Mouse (Mus musculus) forebrain, embryonic 16.5 days (tissue): ENCODE measurements around the gene Oprm1. TPM values are rescaled to one million over a fixed set of nuclear protein-coding genes. Genes with fewer than 3 reads are reported as not detected.
A peak's percentile ranks its signal among the peaks of the same experiment; 100 is the strongest.

ENCODE experiments used
- ATAC-seq: fragments of 200-750 bp; cut with Nextera tagmentation; 2 replicates; pipeline ENCODE4 v1.8.0; 2017; ENCODE audit warnings: mild to moderate bottlenecking, moderate library complexity
- H3K27ac ChIP-seq: fragments of 300-500 bp; sonication (generic); 2 replicates; pipeline ENCODE4 v1.5.1; 2014; ENCODE audit warnings: low read length, control low read depth
- H3K27me3 ChIP-seq: fragments of 300-500 bp; sonication (generic); replicated peaks from 2 replicates; pipeline ENCODE4 v1.6.1; 2014; ENCODE audit warnings: low read length; ENCODE audit not compliant: control insufficient read depth, insufficient read depth
- H3K36me3 ChIP-seq: fragments of 300-500 bp; sonication (generic); 2 replicates; pipeline ENCODE4 v1.6.1; 2014; ENCODE audit not compliant: control insufficient read depth, insufficient read depth
- H3K4me1 ChIP-seq: fragments of 300-500 bp; sonication (generic); replicated peaks from 2 replicates; pipeline ENCODE4 v1.6.1; 2014; ENCODE audit warnings: low read length; ENCODE audit not compliant: control insufficient read depth, insufficient read depth
- H3K4me2 ChIP-seq: fragments of 300-500 bp; sonication (generic); 2 replicates; pipeline ENCODE4 v1.6.1; 2014; ENCODE audit warnings: mild to moderate bottlenecking, low read length, control low read depth
- H3K4me3 ChIP-seq: fragments of 300-500 bp; sonication (generic); replicated peaks from 2 replicates; pipeline ENCODE4 v1.5.1; 2014; ENCODE audit warnings: mild to moderate bottlenecking, low read length, control low read depth
- H3K9ac ChIP-seq: fragments of 300-500 bp; sonication (generic); replicated peaks from 2 replicates; pipeline ENCODE4 v1.6.1; 2014; ENCODE audit warnings: low read depth, low read length, control low read depth
- H3K9me3 ChIP-seq: fragments of 300-500 bp; sonication (generic); 2 replicates; pipeline ENCODE4 v1.6.1; 2016; ENCODE audit warnings: low read length; ENCODE audit not compliant: control insufficient read depth
- WGBS: fragments of 180-500 bp; shearing (Covaris S2); extraction: QIAGEN DNeasy Blood & Tissue Kit; methylation state at CpG from one replicate; pipeline ENCODE4 v1.1.7; 2014; 5-methylcytosine and 5-hydroxymethylcytosine counted together
- polyA plus RNA-seq: library from polyadenylated mRNA; unstranded; fragments of >200 nt; fragmentation: Nextera tagmentation; extraction: Ambion mirVana; gene quantifications from 2 replicates; pipeline ENCODE4 v1.2.1, GENCODE M21; 2015

Gene Oprm1
- polyA plus RNA-seq, 1 experiment from 2014 or later: 3.3 TPM

- WGBS: 0% methylated on average over 1 of the region's 1 CpGs
- peak; percentile 23; the same call in 1 of the 2 replicates for ATAC-seq
- no peaks in the 10 kb centered on the region for H3K9me3 ChIP-seq
- no peaks in the 10 kb centered on the region for H3K36me3 ChIP-seq
- no peaks in the 10 kb centered on the region for H3K4me1 ChIP-seq
- H3K27me3 ChIP-seq: no peaks in the 10 kb centered on the region
- H3K27ac ChIP-seq: no peak overlapping the region
- H3K9ac ChIP-seq: no peak overlapping the region
- H3K4me3 ChIP-seq: no peak overlapping the region
- no peak overlapping the region for H3K4me2 ChIP-seq
These were observed 127.2 kb downstream of the Oprm1 start for GRCm38 (mm10) chr10:6885460-6885859.

DNA sequence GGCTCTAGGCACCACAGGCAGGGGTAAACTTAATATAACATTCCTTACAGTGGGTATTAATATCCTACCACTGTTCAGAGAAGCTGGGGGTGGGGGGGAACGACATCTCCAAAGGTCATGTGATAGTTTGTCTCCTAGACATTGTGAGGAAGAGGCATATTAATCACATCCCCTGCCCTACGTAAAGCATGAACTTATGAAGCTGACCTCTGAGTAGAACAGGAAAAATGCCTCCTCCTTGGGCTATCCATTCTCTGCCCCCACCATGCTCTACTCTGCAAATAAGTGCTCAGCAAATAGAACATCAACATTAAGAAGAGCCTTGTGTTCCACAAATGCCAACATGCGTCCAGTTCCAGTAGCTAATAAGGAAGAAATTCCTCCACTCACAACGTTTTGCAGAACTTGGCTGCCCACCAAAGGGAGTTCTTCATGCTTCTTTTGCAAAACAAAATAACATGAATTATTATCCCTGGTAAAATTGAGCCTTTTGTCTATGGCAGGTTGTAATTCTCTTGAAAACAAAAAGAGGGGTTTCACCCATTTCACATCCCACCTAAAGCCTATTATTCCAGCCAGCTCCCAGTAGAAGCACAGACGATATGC is 131.4 kb downstream of the Oprm1 start:
- Histone ChIP-seq H3K4me1 (no peaks in the 10 kb centered on the region), H3K4me3 (no peak overlapping the region), H3K4me2 (no peak overlapping the region), H3K27ac (no peak overlapping the region), H3K9ac (no peak overlapping the region), H3K36me3 (no peaks in the 10 kb centered on the region), H3K9me3 (no peaks in the 10 kb centered on the region), H3K27me3 (no peaks in the 10 kb centered on the region)
- WGBS: 49% methylated on average over 5 of the region's 5 CpGs
- no peak for ATAC-seq

- Histone ChIP-seq H3K4me2 (no peak overlapping the region), H3K27me3 (no peaks in the 10 kb centered on the region), H3K9me3 (no peaks in the 10 kb centered on the region), H3K4me3 (no peak overlapping the region), H3K36me3 (no peaks in the 10 kb centered on the region), H3K4me1 (no peaks in the 10 kb centered on the region), H3K9ac (no peak overlapping the region), H3K27ac (no peak overlapping the region)
- no peak for ATAC-seq
- 79% methylated on average over 5 of the region's 5 CpGs for WGBS
These were observed 132.2 kb downstream of the Oprm1 start for GRCm38 (mm10) chr10:6890348-6891009.

DNA sequence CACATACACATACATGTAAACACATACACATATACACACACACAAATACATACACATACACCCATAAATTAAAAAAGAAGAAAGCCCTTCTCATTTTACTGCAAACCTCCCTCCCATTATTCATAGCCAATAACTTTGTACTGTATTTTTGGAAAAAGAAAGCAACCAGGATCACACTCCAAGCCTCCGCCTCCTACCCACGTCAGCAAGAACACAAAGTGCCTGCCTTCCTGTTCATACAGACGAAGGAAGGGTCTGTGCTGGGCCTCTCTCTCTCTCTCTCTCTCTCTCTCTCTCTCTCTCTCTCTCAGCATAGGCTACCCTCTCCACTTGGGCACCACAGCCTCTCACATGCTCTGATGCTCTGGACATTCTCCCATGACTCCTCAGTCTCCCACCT is 137.5 kb downstream of the Oprm1 start:
- Histone ChIP-seq H3K4me3 (no peak overlapping the region), H3K4me1 (no peaks in the 10 kb centered on the region), H3K9ac (no peak overlapping the region), H3K9me3 (no peaks in the 10 kb centered on the region), H3K4me2 (no peak overlapping the region), H3K27me3 (no peaks in the 10 kb centered on the region), H3K36me3 (no peaks in the 10 kb centered on the region), H3K27ac (no peak overlapping the region)
- 69% methylated on average over 3 of the region's 3 CpGs for WGBS
- no peak for ATAC-seq

DNA sequence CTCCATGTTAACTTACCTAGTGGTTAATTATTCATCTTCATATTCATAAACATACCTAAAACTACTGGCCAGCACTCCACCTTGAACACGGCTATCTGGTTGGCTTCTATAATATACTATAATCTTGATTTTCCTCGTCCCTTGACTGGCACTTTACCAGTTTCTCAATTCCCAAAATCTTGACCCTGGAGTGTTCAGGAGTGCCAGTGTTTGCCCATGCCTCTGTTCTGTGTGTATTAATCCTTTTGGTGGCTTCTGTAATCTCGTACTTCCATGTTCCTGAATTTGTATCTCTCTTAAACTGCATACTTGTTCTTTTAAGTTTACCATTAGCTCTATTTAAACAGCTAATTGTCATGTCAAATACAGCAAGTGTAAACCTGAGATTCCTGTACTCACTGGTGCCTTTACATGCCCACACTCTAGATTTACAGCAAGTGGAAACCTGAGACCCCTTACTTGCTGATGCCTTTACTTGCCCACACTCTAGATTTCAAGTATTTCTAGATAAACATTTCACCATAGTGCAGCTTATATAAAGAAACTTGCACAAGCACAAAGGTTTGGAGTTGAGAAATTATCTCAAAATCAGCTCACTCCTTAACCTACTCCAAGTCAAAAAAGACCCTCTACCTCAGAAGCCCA is 138.5 kb downstream of the Oprm1 start:
- Histone ChIP-seq H3K27ac (no peak overlapping the region), H3K4me2 (no peak overlapping the region), H3K36me3 (no peaks in the 10 kb centered on the region), H3K4me3 (no peak overlapping the region), H3K4me1 (no peaks in the 10 kb centered on the region), H3K9me3 (no peaks in the 10 kb centered on the region), H3K27me3 (no peaks in the 10 kb centered on the region), H3K9ac (no peak overlapping the region)
- ATAC-seq: no peak
- WGBS: 83% methylated on average over 3 of the region's 3 CpGs

- Histone ChIP-seq H3K4me2 (no peak overlapping the region), H3K4me1 (no peaks in the 10 kb centered on the region), H3K27ac (no peak overlapping the region), H3K9ac (no peak overlapping the region), H3K27me3 (no peaks in the 10 kb centered on the region), H3K36me3 (no peaks in the 10 kb centered on the region), H3K4me3 (no peak overlapping the region), H3K9me3 (no peaks in the 10 kb centered on the region)
- 61% methylated on average over 4 of the region's 4 CpGs for WGBS
- peak; percentile 62 for ATAC-seq
These were observed 141.8 kb downstream of the Oprm1 start for GRCm38 (mm10) chr10:6900126-6900525.

DNA sequence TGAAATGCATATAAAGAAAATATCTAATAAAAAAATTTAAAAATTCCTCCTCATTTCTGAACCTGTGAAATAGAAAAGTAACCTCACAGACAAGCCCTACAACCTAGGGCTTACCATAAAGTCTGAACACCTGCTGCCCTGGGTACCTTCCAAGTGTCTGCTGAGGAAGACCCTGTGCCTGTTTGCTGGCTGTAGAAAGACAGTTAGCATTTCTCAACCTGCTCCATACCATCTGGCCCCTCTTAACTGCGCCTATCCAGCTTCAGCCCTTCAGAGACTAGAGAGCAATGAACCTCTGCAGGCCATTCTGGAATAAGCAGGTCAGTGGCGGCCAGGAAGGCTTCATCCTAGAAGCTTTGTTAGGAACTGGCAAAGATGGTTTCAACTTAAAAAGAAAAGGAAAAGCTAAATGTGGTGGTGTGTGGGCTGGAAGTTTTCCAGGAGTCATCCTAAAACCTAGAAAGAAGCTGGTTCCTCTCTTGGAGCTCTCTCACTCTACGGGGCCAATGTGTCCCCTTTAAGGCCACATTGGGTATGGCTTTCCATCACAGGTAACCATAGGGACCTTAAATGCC is 143.6 kb downstream of the Oprm1 start:
- Histone ChIP-seq H3K4me1 (no peaks in the 10 kb centered on the region), H3K27ac (no peak overlapping the region), H3K27me3 (no peaks in the 10 kb centered on the region), H3K4me2 (no peak overlapping the region), H3K36me3 (no peaks in the 10 kb centered on the region), H3K9ac (no peak overlapping the region), H3K4me3 (no peak overlapping the region), H3K9me3 (no peaks in the 10 kb centered on the region)
- ATAC-seq: no peak
- 85% methylated on average over 3 of the region's 3 CpGs for WGBS

- Histone ChIP-seq H3K4me2 (no peak overlapping the region), H3K9ac (no peak overlapping the region), H3K9me3 (no peaks in the 10 kb centered on the region), H3K36me3 (no peaks in the 10 kb centered on the region), H3K27me3 (no peaks in the 10 kb centered on the region), H3K4me1 (no peaks in the 10 kb centered on the region), H3K4me3 (no peak overlapping the region), H3K27ac (no peak overlapping the region)
- ATAC-seq: no peak
- WGBS: 63% methylated on average over 2 of the region's 2 CpGs
These were observed 151.5 kb downstream of the Oprm1 start for GRCm38 (mm10) chr10:6909763-6910162.

GRCm38 (mm10) chr10:6915991-6916390 is 157.7 kb downstream of the Oprm1 start:
- Histone ChIP-seq H3K9me3 (no peaks in the 10 kb centered on the region), H3K4me1 (peaks cover 11% of the 10 kb centered on the region), H3K9ac (no peak overlapping the region), H3K36me3 (no peaks in the 10 kb centered on the region), H3K4me3 (no peak overlapping the region), H3K27me3 (no peaks in the 10 kb centered on the region), H3K4me2 (no peak overlapping the region), H3K27ac (peak overlapping the region; percentile 52; the same call in 1 of the 2 replicates)
- no peak; the same call in 1 of the 2 replicates for ATAC-seq
- 33% methylated on average over 1 of the region's 1 CpGs for WGBS
